Mouse (Mus musculus) MN1 (cell line): ENCODE results near the gene Zfp599.

Experiments used
- DNase-seq: peaks from one replicate; pipeline ENCODE4 v3.0.0-alpha.2; 2016; ENCODE audit warnings: low spot score

The Zfp599 gene

GRCm38 (mm10) chr9:22224066-22224465, 35.6 kb downstream of the Zfp599 start:
- no peak for DNase-seq

GRCm38 (mm10) chr9:22217858-22218493, 41.7 kb downstream of the Zfp599 start:
- no peak for DNase-seq

GRCm38 (mm10) chr9:22216705-22217104, 43.0 kb downstream of the Zfp599 start:
- no peak for DNase-seq

GRCm38 (mm10) chr9:22214549-22214948, 45.1 kb downstream of the Zfp599 start:
- no peak for DNase-seq

- no peak for DNase-seq
Measured at GRCm38 (mm10) chr9:22213785-22214194, 45.9 kb downstream of the Zfp599 start.
